In the genomic region with DNA sequence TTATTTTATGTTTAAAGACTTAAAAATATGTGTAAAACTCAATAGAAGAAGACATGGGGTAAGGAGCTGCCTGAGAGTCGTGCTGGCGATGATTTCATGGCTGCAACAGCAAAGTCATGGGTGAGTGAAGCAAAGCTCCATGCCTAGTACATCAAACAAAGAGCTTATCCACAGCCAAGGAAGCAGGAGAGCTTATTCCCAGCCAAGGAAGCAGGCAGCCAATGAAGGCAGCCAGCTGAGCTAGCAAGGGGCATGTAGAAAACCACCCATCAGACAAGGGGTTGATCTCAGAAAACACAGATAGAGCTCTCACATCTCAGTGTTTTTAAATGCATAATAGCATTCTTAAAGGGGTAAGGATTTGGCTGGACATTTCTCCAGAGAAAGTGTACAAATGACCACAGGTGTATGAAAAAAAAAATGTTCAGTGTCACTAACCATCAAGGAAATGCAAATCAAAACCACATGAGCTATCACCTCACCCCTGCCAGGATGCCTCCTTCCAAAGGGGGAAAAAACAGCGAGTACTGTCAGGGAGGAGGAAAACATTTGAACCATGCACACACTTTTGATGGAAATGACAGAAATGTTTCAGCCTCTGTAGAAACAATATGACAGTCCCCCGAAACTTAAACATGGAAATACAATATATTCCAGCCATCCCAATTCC, we compare ENCODE assay signal across 23 mouse cellular contexts.
DNase-seq lines count a peak whose midpoint lies in the region; ATAC-seq and TF ChIP-seq lines count a peak whose summit lies in the region.
"Had no signal": no experiment of that assay in that cellular context is flagged by ENCODE, and none has a peak within 500 bp of the region (broad histone marks: within the 10 kb centered on the region; RNA-seq: fewer than 3 reads in every experiment).

No protein-coding gene starts in this region.

- intact Hi-C loops in left cerebral cortex, postnatal 4 days (cut with DNase I): no loop called here
- intact Hi-C loops in gastrocnemius, postnatal 14 days (cut with DNase I; ENCODE audit: low total_unique reads): no loop called here

- TF ChIP-seq POLR2A in cerebellum, adult 2 months (IDR thresholded peaks at IDR 0.05; ENCODE audit: borderline replicate concordance, insufficient read depth, low read length): no peak

- no peaks in the 10 kb centered on the region for H3K36me3 ChIP-seq in forebrain, postnatal 0 days (ENCODE audit: insufficient read depth)
- H3K36me3 ChIP-seq in forebrain, embryonic 16.5 days (ENCODE audit: control insufficient read depth, insufficient read depth): no peaks in the 10 kb centered on the region
- H3K36me3 ChIP-seq in intestine, embryonic 15.5 days: no peaks in the 10 kb centered on the region
- H3K36me3 ChIP-seq: forebrain, embryonic 15.5 days; hindbrain, embryonic 13.5 days; liver, embryonic 15.5 days; lung, embryonic 15.5 days; neural tube, embryonic 13.5 days had no signal

- no peak overlapping the region for H3K9ac ChIP-seq in forebrain, postnatal 0 days
- H3K9ac ChIP-seq in forebrain, embryonic 16.5 days (replicated peaks; ENCODE audit: low read depth, low read length): no peak overlapping the region
- H3K9ac ChIP-seq in intestine, embryonic 15.5 days: no peak overlapping the region
- H3K9ac ChIP-seq: forebrain, embryonic 15.5 days; hindbrain, embryonic 13.5 days; liver, embryonic 15.5 days; lung, embryonic 15.5 days; neural tube, embryonic 13.5 days had no signal

- ATAC-seq in forebrain, postnatal 0 days: peak; percentile 64; the same call in 1 of the 2 replicates
- ATAC-seq in forebrain, embryonic 16.5 days: no peak
- ATAC-seq in intestine, embryonic 15.5 days: no peak
- ATAC-seq: forebrain, embryonic 15.5 days; Patski had no signal

- no peaks in the 10 kb centered on the region for H3K4me1 ChIP-seq in forebrain, postnatal 0 days (ENCODE audit: insufficient read depth)
- H3K4me1 ChIP-seq in forebrain, embryonic 16.5 days (replicated peaks; ENCODE audit: control insufficient read depth, insufficient read depth, low read length): 0 out of 2 replicates have a peak, but pooled peaks cover 2% of the 10 kb centered on the region
- H3K4me1 ChIP-seq in cerebellum, adult 2 months (ENCODE audit: control insufficient read depth, insufficient read depth, low read length): peaks cover 8% of the 10 kb centered on the region
- no peaks in the 10 kb centered on the region for H3K4me1 ChIP-seq in intestine, embryonic 15.5 days (replicated peaks)
- H3K4me1 ChIP-seq: forebrain, embryonic 15.5 days; hindbrain, embryonic 13.5 days; liver, embryonic 15.5 days; lung, embryonic 15.5 days; neural tube, embryonic 13.5 days had no signal

- no peak for TF ChIP-seq CTCF in forebrain, postnatal 0 days (IDR thresholded peaks at IDR 0.05; ENCODE audit: low read depth)
- TF ChIP-seq CTCF in cerebellum, adult 2 months (IDR thresholded peaks at IDR 0.05; ENCODE audit: borderline replicate concordance, insufficient read depth, low read depth, low read length): no peak

- H3K9me3 ChIP-seq in forebrain, postnatal 0 days (ENCODE audit: low read length): no peaks in the 10 kb centered on the region
- H3K9me3 ChIP-seq in forebrain, embryonic 16.5 days (ENCODE audit: control insufficient read depth, low read length): no peaks in the 10 kb centered on the region
- no peaks in the 10 kb centered on the region for H3K9me3 ChIP-seq in intestine, embryonic 15.5 days
- H3K9me3 ChIP-seq: forebrain, embryonic 15.5 days; hindbrain, embryonic 13.5 days; liver, embryonic 15.5 days; lung, embryonic 15.5 days; neural tube, embryonic 13.5 days had no signal

- no peak overlapping the region for H3K27ac ChIP-seq in forebrain, postnatal 0 days (ENCODE audit: low read depth, low read length)
- H3K27ac ChIP-seq in forebrain, embryonic 16.5 days (ENCODE audit: low read length): no peak overlapping the region
- H3K27ac ChIP-seq in cerebellum, adult 2 months (ENCODE audit: insufficient read depth, low read length): peak overlapping the region; percentile 61; the same call in 1 of the 2 replicates
- no peak overlapping the region for H3K27ac ChIP-seq in intestine, embryonic 15.5 days
- H3K27ac ChIP-seq: forebrain, embryonic 15.5 days; hindbrain, embryonic 13.5 days; liver, embryonic 15.5 days; lung, embryonic 15.5 days; neural tube, embryonic 13.5 days had no signal

- H3K4me3 ChIP-seq in forebrain, postnatal 0 days (ENCODE audit: low read depth, low read length): no peak overlapping the region
- no peak overlapping the region for H3K4me3 ChIP-seq in forebrain, embryonic 16.5 days (replicated peaks; ENCODE audit: low read length)
- H3K4me3 ChIP-seq in cerebellum, adult 2 months (replicated peaks; ENCODE audit: insufficient read depth, low read depth, low read length): no peak overlapping the region
- H3K4me3 ChIP-seq in intestine, embryonic 15.5 days (replicated peaks): no peak overlapping the region
- H3K4me3 ChIP-seq: forebrain, embryonic 15.5 days; hindbrain, embryonic 13.5 days; liver, embryonic 15.5 days; lung, embryonic 15.5 days; neural tube, embryonic 13.5 days had no signal

- peak; percentile 18 for DNase-seq in forebrain, postnatal 0 days
- peak; percentile 62 for DNase-seq in left cerebral cortex, postnatal 4 days
- no peak for DNase-seq in left cerebral cortex, adult 11 months (ENCODE audit: low spot score)
- peak; percentile 42 to 54 for DNase-seq in cerebellum, adult 2 months
- DNase-seq in cerebellum, postnatal 14 days: peak; percentile 69 to 77
- DNase-seq in gastrocnemius, postnatal 14 days: no peak
- DNase-seq: adrenal gland, postnatal 14 days; gastrocnemius, postnatal 10 days; heart, postnatal 14 days; kidney, adult 2 months; kidney, postnatal 36 days; liver; right cerebral cortex, postnatal 14 days; thymus, postnatal 4 days had no signal

- H3K27me3 ChIP-seq in forebrain, postnatal 0 days (ENCODE audit: insufficient read depth, low read length): no peaks in the 10 kb centered on the region
- no peaks in the 10 kb centered on the region for H3K27me3 ChIP-seq in forebrain, embryonic 16.5 days (replicated peaks; ENCODE audit: control insufficient read depth, insufficient read depth, low read length)
- H3K27me3 ChIP-seq in cerebellum, adult 2 months (ENCODE audit: control insufficient read depth, insufficient read depth, low read length): no peaks in the 10 kb centered on the region
- H3K27me3 ChIP-seq in intestine, embryonic 15.5 days (replicated peaks): no peaks in the 10 kb centered on the region
- H3K27me3 ChIP-seq: forebrain, embryonic 15.5 days; hindbrain, embryonic 13.5 days; liver, embryonic 15.5 days; lung, embryonic 15.5 days; neural tube, embryonic 13.5 days had no signal

- 64% methylated on average over 4 of the region's 4 CpGs for WGBS in forebrain, postnatal 0 days
- WGBS in forebrain, embryonic 16.5 days: 64% methylated on average over 4 of the region's 4 CpGs
- 20% methylated on average over 4 of the region's 4 CpGs for WGBS in cerebellum, adult 2 months
- WGBS in intestine, embryonic 15.5 days: 67% methylated on average over 4 of the region's 4 CpGs

- H3K4me2 ChIP-seq in forebrain, postnatal 0 days (ENCODE audit: low read depth): no peak overlapping the region
- no peak overlapping the region for H3K4me2 ChIP-seq in forebrain, embryonic 16.5 days (ENCODE audit: low read length)
- H3K4me2 ChIP-seq in intestine, embryonic 15.5 days (replicated peaks): no peak overlapping the region
- H3K4me2 ChIP-seq: forebrain, embryonic 15.5 days; hindbrain, embryonic 13.5 days; liver, embryonic 15.5 days; lung, embryonic 15.5 days; midbrain, embryonic 11.5 days; neural tube, embryonic 13.5 days had no signal

Comparison
In these comparisons a context has a peak if more than half of its experiments do, and no peak if none do; other contexts are left out.
1. DNase-seq: peak in forebrain, postnatal 0 days (single experiment), left cerebral cortex, postnatal 4 days (single experiment), cerebellum, adult 2 months (2 of 2) and cerebellum, postnatal 14 days (2 of 2); none in left cerebral cortex, adult 11 months (single experiment) and gastrocnemius, postnatal 14 days (single experiment).